Mouse (Mus musculus): ENCODE measurements at regions not wholly inside any gene's neighbourhood (a gene's known extent, or its start where the extent isn't known, plus 50 kb on each side); places are given as distances from the start of the nearest gene placed in this dataset.

DNA sequence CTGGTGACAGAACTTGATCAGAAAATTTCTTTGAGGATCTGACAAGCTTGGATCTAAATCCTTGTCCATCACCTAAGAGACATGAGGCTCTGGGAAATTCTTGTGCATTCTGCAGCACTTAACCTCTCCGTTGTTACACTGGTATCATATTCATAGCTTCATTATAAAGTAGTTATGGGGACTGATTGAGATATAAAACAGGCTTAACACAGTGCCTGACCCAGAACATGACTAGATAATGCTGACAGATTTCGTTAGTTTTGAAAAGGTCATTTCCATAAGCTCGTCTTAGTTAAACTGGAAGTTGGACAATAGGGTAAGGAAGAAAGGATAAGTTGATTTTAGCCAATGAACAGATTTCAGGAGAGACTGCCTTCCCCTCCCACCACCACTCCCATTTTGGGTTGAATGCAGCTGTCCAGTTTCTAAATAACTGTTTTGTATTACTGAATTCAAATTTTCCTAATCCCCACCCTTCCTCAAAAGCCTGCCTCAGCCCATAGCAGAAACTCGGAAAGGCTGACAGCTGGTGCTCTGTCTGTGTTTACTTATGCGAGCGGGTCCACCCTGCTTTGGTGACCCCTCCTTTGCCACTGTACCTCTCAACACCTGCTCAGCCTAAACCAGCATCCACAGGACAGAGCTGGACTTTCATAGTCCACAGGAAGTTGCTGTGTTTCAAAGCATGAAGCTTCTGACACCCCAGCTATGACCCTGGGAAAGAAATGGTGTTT lies 340.8 kb downstream of the Pax1 start:
- in situ Hi-C loops (cut with MboI, MseI): no loop called here

GRCm38 (mm10) chr2:147699524-147700081 lies 337.9 kb downstream of the Pax1 start:
- in situ Hi-C loops (cut with MboI, MseI): no loop called here

DNA sequence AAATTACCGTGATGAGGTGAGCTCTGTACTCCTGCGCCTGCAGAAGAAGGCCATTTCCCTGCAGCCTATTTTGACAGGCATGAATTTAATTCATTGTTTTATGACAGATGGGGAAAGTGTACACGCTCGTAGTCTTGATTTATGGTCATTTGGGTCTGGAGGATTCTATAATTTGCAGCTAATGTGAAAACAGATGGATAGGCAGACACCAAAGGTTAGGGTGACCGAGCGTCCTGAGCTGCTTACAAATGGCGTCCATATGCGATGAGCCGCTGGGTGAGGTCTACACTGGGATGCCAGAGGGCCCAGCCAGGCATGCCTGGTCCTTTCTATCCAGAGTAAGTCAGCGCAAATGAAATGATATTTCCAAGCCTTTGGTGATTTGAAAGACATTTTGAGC lies 330.2 kb downstream of the Pax1 start:
- in situ Hi-C loops (cut with MboI, MseI): no loop called here

- in situ Hi-C loops (cut with MboI, MseI): no loop called here
Measured at GRCm38 (mm10) chr2:147690506-147691208, 328.9 kb downstream of the Pax1 start.

GRCm38 (mm10) chr2:147688742-147689141 lies 327.0 kb downstream of the Pax1 start:
- in situ Hi-C loops (cut with MboI, MseI): no loop called here

DNA sequence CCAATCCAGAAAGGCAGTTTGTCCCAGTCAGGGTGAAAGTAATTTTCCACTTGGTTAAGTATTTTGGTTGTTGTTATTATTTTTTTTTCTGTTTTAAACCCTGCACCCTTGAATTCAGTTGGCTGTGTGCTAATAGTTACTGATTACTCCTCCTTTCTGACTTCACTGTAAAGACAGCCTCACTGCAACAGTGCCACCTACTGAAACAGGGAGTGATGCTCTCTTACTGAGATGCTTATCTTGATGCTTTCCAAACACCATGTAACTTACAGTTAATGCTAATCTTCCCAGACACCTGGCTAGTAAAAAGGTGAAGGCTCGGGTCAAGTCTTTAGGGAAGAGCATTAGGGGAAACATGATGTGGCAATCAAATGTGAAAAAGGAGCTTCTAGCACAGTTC lies 294.9 kb downstream of the Pax1 start:
- in situ Hi-C loops (cut with MboI, MseI): no loop called here

DNA sequence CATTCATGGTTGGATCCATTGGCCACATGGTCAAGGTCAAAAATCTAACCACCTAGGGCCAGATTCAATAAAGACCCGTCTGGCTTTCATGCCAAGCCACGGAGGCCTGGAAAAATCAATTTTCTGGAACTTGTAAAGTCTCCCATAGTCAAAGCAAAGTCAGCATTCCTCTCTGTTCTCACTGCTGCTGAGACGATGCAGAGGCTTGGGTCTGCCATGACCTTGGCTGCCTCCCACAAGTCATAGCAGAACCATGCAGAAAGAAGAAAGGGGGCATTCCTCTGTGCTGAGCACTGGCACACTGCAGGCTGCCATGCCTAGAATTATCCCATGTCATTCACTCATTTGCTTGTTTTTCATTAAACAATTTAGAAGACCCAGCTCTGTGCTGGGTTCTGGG lies 288.5 kb downstream of the Pax1 start:
- in situ Hi-C loops (cut with MboI, MseI): no loop called here

- in situ Hi-C loops (cut with MboI, MseI): no loop called here
Measured at GRCm38 (mm10) chr2:147647972-147648371, 286.2 kb downstream of the Pax1 start.

GRCm38 (mm10) chr2:147647506-147647905 lies 285.8 kb downstream of the Pax1 start:
- in situ Hi-C loops (cut with MboI, MseI): no loop called here

DNA sequence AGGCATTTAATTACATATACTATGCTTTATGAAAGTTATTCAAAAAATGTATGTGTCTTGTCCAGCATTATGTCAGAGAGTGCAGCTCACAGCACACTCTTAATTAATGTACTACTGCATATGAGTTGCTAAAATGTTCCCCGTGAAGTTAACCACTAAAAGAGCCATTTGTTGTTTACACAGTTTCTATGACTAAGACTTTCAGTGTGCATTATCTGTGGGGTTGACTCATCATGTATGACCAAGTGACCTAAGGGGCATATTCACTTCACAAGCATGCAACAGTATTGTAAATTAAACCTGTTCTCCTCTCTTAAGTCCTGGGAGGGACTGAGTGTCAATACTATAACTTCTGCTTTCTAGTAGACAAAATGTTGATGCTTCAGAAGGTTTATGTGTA lies 276.2 kb downstream of the Pax1 start:
- in situ Hi-C loops (cut with MboI, MseI): no loop called here

DNA sequence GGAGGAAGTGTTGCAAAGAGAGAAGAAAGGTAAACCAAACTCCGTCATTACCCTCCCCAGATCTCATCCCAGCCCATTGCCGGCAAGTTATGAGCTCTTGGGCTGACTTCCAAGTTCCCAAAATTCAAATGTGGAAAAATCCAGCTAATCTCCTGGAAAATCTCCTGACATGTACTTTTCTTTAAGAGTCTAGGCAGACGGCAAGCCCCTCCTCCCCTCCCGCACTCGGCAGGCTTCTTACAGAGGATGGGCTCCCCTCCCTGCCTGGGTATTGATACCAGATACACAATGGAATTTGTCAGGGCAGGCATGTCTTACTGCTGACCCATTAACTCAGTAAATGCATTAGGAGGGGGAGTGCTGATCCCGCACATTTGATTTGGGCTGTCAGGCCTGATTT lies 271.0 kb downstream of the Pax1 start:
- in situ Hi-C loops (cut with MboI, MseI): no loop called here

GRCm38 (mm10) chr2:147629716-147630115 lies 268.0 kb downstream of the Pax1 start:
- in situ Hi-C loops (cut with MboI, MseI): no loop called here

GRCm38 (mm10) chr2:147627096-147627495 lies 265.4 kb downstream of the Pax1 start:
- in situ Hi-C loops (cut with MboI, MseI): no loop called here

- in situ Hi-C loops (cut with MboI, MseI): no loop called here
Measured at GRCm38 (mm10) chr2:147623116-147623515, 261.4 kb downstream of the Pax1 start.

DNA sequence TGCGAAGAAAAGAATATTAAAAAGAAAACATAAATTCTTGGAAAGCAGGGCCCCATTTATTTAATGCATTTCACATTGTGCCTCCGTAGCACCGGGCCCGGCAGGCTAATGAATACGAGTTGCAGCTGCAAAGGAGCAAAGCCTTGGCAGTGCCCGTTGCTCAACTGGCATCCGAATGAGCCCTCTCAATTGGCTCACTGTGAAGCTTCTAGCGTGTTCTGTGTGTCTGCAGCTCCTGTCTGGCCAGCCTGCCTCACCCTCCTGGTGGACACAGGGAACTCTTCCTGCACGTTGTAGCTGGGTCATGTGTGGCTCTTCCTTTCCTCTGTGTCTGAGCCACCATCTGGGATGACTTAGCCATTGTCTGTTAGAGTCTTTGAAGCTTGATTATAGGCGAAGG lies 256.1 kb downstream of the Pax1 start:
- in situ Hi-C loops (cut with MboI, MseI): no loop called here

DNA sequence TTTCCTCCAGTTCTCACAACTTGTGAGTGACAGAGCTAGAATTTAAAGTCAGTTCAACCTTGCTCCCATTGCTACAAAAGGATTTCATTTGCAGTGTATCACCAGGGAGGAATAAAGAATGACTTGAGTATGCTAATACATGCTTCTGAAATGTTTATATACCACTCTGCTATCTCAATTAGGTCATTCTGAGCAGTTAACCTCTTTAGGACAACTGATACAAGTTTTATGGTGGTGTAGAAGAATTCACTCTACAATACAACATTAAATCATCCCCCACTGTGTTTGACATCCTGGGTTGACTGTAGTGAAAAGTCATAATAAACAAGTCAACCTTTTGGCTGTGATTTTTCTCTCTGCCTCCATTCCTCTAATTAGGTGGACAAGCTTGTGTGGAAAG lies 248.6 kb downstream of the Pax1 start:
- in situ Hi-C loops (cut with MboI, MseI): no loop called here

DNA sequence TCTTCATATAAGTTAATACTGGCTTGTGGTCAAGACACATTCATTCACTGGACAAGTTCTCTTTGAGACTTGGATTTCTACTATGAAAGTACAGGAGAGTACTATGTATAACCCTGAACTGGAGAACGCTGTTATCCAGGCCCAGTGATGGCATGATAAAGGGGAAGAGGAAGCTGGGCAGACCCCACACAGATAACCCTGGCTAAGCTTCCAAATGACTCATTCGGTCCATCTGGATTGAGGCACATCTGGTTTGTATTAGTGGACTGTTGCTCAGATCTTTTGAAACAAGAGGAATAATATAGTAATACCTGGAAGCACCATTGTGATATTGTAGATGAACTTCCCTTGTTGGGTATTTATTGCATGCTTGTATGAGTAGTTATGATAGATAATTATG lies 239.9 kb downstream of the Pax1 start:
- in situ Hi-C loops (cut with MboI, MseI): no loop called here

DNA sequence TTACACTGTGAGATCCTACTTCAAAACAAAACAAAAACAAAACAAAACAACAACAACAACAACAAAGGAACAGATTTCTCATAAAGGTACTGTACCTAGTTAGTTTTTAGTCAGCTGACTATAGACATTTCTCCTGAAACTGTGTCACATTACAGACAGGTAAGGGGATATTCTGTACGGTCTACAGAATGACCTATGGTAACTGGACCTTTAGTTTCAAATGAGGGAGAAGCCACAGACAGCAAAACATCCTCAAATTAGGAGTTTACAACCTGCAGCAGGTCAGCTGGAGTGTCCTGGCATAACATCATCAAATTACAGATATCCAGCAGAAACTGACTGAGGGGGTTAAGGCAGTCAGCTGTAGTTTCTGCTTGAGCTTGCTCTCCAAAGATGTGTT lies 210.7 kb downstream of the Pax1 start:
- in situ Hi-C loops (cut with MboI, MseI): no loop called here

DNA sequence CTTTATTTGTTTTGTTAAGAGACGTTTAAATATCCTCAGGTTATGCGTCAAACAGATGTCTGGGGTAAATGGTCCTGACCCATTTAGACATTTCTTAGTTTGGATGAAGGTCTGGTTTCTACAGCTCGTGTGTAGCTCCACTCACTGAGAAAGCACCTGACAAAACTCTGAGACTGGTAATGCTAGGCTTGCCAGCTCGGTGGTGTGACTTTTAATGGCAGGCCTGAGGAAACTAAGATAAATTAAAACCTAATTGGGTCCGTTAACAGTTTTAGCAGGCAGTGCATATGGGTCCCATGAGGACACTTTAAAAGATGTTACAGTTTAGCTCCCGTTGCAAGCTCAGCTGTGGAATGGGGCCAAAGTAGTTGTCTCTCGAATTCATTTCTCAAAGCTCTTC lies 199.5 kb downstream of the Pax1 start:
- in situ Hi-C loops (cut with MboI, MseI): no loop called here

DNA sequence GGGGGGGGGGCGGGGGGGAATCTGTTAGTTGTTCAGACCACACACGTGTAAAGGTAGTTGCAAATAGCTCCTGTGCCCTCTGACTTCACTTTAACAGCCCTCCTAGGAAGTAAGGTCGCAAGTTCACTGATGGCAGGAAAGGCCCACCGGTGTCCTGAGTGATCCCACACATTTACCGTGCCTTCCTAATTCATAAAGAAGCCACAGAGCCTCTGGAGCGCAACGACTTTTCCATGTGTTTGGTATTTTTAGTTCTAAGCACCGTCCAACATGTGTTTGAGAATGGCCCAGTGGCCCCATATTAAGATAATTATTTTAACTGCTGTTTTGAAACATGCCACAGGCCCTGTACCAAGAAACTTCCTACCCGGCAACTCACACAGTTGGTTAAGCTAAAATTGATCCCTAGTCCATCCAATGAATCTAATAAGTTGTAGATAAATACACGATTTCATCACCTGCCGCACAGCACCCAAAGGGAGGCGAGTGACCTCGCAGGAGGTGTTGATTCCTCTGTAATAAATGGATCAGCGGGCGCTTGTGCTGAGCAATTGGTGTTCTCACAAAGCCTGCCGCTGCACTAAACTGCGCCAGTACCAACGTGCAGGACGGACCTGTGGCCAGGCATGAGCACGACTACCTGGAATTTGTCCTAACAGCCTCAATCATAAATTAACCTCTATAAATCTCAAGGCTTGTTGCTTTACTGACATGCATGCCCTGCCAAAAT lies 198.9 kb downstream of the Pax1 start:
- in situ Hi-C loops (cut with MboI, MseI): no loop called here

- in situ Hi-C loops (cut with MboI, MseI): no loop called here
Measured at GRCm38 (mm10) chr2:147529161-147529560, 167.4 kb downstream of the Pax1 start.

- in situ Hi-C loops (cut with MboI, MseI): no loop called here
Measured at GRCm38 (mm10) chr2:147515436-147515835, 153.7 kb downstream of the Pax1 start.
